Mouse (Mus musculus): ENCODE measurements around the gene Cd9. TPM values are rescaled to one million over a fixed set of nuclear protein-coding genes. Genes with fewer than 3 reads are reported as not detected.

The Cd9 gene
- polyA plus RNA-seq, 1 experiment, result 68.0 TPM

- H3K4me3 ChIP-seq (ENCODE audit: extremely low read depth, insufficient read depth, insufficient read length), result no peak overlapping the region
- 83% methylated on average over 6 of the region's 6 CpGs for WGBS
- H3K27ac ChIP-seq (ENCODE audit: insufficient read depth, low read length), result no peak overlapping the region
- no peaks in the 10 kb centered on the region for H3K27me3 ChIP-seq (ENCODE audit: control insufficient read depth, insufficient read depth, low read length)
- TF ChIP-seq CTCF (IDR thresholded peaks at IDR 0.05; ENCODE audit: extremely low read depth, insufficient read depth, insufficient read length, insufficient replicate concordance), result no peak
- TF ChIP-seq POLR2A (IDR thresholded peaks at IDR 0.05; ENCODE audit: low read depth, low read length), result no peak
- H3K4me1 ChIP-seq (ENCODE audit: control insufficient read depth, insufficient read depth, insufficient read length), result no peaks in the 10 kb centered on the region
- H3K36me3 ChIP-seq (ENCODE audit: control insufficient read depth, insufficient read depth, low read length), result no peaks in the 10 kb centered on the region
- DNase-seq (ENCODE audit: low read depth in 1 of 2, low spot score in 2 of 2), result no peak
These were observed 82.9 kb downstream of the Cd9 start for GRCm38 (mm10) chr6:125411661-125412060.

GRCm38 (mm10) chr6:125410995-125411547 lies 83.5 kb downstream of the Cd9 start:
- H3K27me3 ChIP-seq (ENCODE audit: control insufficient read depth, insufficient read depth, low read length), result no peaks in the 10 kb centered on the region
- H3K27ac ChIP-seq (ENCODE audit: insufficient read depth, low read length), result no peak overlapping the region
- H3K4me1 ChIP-seq (ENCODE audit: control insufficient read depth, insufficient read depth, insufficient read length), result no peaks in the 10 kb centered on the region
- no peak for DNase-seq (ENCODE audit: low read depth in 1 of 2, low spot score in 2 of 2)
- WGBS, result 32% methylated on average over 8 of the region's 8 CpGs
- H3K36me3 ChIP-seq (ENCODE audit: control insufficient read depth, insufficient read depth, low read length), result no peaks in the 10 kb centered on the region
- TF ChIP-seq POLR2A (IDR thresholded peaks at IDR 0.05; ENCODE audit: low read depth, low read length) (no peak), CTCF (IDR thresholded peaks at IDR 0.05; ENCODE audit: extremely low read depth, insufficient read depth, insufficient read length, insufficient replicate concordance) (no peak)
- H3K4me3 ChIP-seq (ENCODE audit: extremely low read depth, insufficient read depth, insufficient read length), result no peak overlapping the region

- Histone ChIP-seq H3K27me3 (ENCODE audit: control insufficient read depth, insufficient read depth, low read length) (no peaks in the 10 kb centered on the region), H3K4me3 (ENCODE audit: extremely low read depth, insufficient read depth, insufficient read length) (no peak overlapping the region), H3K4me1 (ENCODE audit: control insufficient read depth, insufficient read depth, insufficient read length) (no peaks in the 10 kb centered on the region), H3K36me3 (ENCODE audit: control insufficient read depth, insufficient read depth, low read length) (no peaks in the 10 kb centered on the region), H3K27ac (ENCODE audit: insufficient read depth, low read length) (no peak overlapping the region)
- 69% methylated on average over 11 of the region's 11 CpGs for WGBS
- DNase-seq (ENCODE audit: low read depth in 1 of 2, low spot score in 2 of 2), result no peak
- TF ChIP-seq CTCF (IDR thresholded peaks at IDR 0.05; ENCODE audit: extremely low read depth, insufficient read depth, insufficient read length, insufficient replicate concordance) (no peak), POLR2A (IDR thresholded peaks at IDR 0.05; ENCODE audit: low read depth, low read length) (no peak)
These were observed 84.0 kb downstream of the Cd9 start for GRCm38 (mm10) chr6:125410551-125410950.

Other genes with a start within 250 kb of the Cd9 start
- not detected in 2 replicates for gene Tuba3a, start 208.7 kb downstream of the Cd9 start, polyA plus RNA-seq (2012; rRNA removed)
- 22.8 and 24.5 TPM in 2 replicates for gene Ltbr, start 180.9 kb downstream of the Cd9 start, polyA plus RNA-seq (2012; rRNA removed)
- gene Scnn1a, start 174.1 kb downstream of the Cd9 start, polyA plus RNA-seq (2012; rRNA removed), result 1.5 and 2.1 TPM in 2 replicates
- 51.3 and 63.7 TPM in 2 replicates for gene Tnfrsf1a, start 145.4 kb downstream of the Cd9 start, polyA plus RNA-seq (2012; rRNA removed)
- not detected in 2 replicates for gene Plekhg6, start 114.0 kb downstream of the Cd9 start, polyA plus RNA-seq (2012; rRNA removed)
- 42.9 TPM in 2 replicates for gene Vwf, start 52.0 kb upstream of the Cd9 start, polyA plus RNA-seq (2012; rRNA removed)
- not detected in 2 replicates for gene Ano2, start 195.6 kb upstream of the Cd9 start, polyA plus RNA-seq (2012; rRNA removed)

All from spleen, adult 2 months (tissue).